Mouse (Mus musculus) testis, postnatal 10 days (tissue): Measurements from ENCODE around the gene Arhgap15.
"Not testable (repeated sequence)": the region's sequence is repeated elsewhere in the genome, so short reads cannot be mapped to it uniquely, and the experiment has no call there.

Source experiments
- DNase-seq: peaks from one replicate; pipeline ENCODE4 v3.0.0; 2021; ENCODE audit warnings: low spot score

Arhgap15 gene

DNA sequence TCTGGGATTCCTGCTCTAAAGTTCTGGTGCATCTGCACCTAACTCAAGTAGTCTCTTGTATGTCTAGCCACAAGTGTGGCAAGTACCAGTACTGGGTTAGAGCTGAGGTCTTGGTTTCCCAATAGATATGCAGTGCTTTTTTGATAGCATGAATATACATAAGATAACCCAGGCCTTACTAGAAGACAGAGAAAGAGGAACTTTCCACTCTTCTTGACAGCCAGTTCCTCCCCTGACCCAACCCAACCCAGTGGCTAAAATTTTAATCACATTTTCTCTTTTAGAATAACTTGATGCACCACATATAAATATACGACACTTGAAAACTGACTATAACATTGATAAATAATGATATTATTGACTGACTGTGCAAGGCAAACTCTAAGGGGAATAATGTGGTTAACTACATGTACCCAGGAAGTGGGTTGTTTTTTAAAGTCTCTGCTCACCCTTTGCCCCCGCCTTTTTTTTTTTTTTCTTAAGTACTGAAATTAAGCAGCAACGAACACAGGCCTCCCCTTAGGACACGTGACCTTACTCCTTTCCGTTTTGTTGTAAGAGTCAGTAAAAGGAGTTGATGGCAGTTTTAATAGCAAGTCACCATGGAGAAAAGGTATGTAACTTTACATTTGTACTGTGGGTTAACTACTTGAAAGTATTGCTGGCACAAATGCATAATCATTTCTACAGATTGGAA is at the start of gene Arhgap15:
Gene Arhgap15 (plus strand): TSS at position 538 of the 697 bp plus-strand sequence.
- no peak for DNase-seq

DNA sequence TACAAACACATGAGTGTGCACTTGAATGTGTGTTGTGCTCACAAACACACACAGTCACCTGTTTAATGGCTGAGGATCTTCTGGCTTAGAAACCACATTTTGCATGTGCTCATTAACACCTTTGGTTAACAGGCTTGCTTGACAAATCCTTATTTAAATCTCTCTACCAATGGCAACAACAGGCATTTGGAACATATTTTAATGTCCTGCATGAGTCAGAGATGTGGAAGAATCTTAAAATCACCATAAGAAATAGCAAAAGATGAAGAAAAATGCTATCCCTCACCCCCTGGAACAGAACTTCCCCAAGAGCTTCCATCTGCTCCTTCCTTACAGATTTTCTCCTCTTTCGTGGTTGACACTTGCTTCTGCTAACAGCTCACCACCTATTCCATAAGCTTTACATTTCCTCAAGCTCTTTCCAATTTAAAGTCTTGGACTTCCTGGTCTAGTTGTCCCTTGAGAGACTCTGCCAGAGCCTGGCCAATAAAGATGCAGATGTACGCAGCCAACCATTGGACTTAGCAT is 35.9 kb upstream of the Arhgap15 start:
- no peak for DNase-seq

DNA sequence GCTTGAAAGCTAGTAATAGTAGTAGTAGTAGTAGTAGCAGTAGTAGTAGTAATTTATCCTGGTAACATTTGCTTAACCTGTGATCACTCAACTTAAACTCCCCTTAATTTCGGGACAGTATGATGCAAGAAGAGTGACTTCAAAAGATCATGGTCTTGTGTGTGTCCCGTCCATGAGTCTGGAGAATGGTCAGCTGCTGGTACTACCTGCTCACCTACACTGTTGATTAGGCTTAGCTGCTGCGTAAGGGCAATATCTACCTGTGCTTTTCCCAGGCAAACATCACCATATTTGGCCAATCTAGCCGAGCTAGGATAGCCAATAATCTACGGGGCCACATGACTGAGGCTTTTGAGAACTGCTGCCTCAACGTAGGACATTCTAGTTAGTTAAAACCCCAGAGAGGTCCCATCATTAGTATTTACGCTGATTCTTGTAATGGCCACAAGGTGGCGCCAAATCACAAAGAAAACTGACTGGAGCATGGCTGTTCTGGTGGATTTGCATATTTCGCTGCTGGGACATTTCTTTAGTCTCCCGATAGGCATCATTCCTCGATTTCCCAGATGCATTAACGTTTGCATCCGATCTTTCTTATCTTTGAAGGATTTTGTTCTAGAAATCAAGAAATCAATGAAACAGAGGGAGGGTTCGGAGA is 26.0 kb upstream of the Arhgap15 start:
- DNase-seq = peak; percentile 66

DNA sequence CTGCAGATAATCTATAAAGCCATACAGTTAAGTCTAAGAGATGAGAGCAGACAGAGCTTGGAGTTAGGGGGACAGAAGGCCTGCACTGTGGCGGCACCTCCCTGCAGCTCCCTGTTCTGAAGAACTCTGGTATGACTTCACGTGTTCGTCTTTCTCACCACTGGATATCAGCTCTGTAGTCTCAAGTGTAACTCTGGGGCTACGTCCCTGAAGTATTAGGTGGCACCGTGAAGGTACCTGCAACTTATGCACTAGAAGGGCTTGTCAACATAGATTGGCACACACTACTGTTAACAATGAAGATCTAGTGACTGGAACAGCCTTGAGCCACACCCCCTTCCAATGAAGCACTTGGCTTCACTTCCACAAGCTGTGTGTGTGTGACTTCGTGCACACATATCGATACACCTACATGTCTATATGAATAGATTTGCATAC is 25.5 kb upstream of the Arhgap15 start:
- no peak for DNase-seq

DNA sequence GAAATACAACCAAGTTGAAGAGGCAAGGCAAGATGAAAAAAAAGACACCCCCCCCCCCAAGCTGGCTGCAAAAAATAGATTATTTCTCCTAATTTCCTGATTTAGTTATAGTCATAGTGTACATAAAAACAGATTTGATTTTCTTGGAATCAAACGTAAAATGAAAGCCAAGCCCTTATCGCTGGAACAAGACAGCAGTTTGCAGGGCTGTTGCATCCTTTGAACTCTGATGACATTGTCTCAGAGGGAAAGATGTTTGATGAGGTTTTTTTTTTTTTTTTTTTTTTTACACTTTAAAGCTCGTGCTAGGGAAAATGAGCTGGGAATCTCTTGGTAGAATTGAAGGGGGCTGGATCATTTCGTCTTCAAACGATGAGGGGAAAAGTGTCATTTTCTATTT is 21.4 kb upstream of the Arhgap15 start:
- no peak for DNase-seq

DNA sequence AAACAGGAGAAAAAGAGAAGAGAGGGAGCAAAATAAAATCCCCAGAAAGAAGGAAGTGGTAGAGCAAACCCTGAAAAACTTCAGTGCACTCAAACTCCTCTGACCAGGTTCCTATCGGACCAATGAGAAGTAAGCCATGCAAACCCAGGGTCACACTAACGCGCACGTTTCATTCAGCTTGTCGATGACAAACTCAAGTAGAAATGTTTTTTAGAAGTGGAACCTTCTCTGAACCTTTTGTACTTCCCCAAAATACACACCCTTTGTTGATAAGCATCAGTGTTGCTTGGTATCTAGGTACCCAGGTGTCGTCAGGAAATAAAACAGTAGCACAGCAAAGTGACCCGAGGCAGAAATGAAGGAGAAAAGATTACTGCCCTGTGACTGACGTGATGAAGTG is 20.9 kb upstream of the Arhgap15 start:
- no peak for DNase-seq

DNA sequence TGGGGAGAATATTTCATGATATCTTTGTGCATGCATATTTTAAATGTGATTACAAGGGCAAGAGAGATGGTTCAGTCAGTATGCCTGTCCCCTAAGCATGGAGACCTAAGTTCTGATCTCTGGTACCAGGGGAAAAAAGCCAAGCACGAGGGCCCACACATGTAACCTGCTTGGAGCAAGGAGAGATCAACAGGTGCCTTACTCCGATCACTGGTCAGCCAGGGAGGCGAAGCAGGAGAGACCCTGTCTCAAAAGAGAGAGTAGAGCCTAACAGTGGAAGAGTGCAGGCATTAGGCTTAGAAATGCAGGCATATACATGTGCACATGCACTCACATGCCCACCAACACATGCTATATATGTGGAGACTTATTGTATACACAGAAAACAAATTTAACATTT is 19.8 kb upstream of the Arhgap15 start:
- DNase-seq = no peak

DNA sequence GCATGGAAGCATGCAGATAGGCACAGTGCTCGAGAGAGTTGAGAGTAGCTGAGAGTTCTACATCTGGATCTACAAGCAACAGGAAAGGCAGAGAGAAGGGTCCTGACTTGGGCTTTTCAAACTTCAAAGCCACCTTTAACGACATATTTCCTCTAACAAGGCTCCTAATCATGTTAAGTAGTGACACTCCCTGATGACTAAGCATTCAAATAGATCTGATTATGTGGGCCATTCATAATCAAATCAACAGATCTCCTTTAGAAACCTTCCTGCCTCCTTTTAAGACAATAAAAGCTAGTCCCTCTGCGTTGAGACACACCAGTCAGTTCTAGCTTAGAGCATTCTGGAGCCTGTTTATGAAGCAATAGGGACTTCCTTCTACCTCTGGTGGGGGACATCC is 16.2 kb upstream of the Arhgap15 start:
- no peak for DNase-seq

DNA sequence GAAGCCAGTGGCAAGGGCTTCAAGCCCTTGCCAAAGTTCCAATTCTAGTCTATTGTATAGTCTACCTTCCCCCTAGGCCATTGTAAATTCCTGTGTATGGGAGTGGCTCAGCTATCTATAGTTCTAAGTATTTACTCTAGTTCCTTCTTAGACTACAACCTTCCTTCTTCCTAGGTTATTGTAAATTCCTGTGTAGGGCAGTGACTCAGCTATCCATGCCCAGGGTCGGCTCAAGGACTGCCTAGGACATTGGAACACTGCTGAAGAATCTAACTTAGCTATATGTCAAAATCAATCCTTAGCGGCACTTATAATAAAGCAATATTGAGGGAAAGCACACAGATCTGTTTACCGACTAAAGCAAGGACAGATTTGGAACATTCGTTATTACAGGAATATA is 13.6 kb upstream of the Arhgap15 start:
- DNase-seq = not testable (repeated sequence)

DNA sequence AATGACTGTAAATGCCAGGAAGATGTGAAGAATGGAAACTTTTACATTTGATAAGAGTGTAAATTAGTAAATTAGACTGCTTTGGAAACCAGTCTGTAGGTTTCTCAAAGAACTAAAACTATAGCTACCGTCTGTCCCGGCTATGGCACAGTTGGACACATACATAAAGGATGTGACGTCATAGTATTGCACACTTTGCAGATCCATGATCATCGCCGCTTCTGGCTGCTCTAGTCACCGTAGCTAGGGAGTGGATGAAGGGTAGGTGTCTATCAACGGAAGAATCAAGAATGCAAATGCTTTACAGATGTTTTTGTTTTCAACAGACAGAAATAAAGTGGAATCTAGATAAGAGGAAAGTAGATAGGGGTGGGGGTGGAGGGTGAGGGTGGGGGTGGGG is 11.1 kb upstream of the Arhgap15 start:
- DNase-seq = no peak

DNA sequence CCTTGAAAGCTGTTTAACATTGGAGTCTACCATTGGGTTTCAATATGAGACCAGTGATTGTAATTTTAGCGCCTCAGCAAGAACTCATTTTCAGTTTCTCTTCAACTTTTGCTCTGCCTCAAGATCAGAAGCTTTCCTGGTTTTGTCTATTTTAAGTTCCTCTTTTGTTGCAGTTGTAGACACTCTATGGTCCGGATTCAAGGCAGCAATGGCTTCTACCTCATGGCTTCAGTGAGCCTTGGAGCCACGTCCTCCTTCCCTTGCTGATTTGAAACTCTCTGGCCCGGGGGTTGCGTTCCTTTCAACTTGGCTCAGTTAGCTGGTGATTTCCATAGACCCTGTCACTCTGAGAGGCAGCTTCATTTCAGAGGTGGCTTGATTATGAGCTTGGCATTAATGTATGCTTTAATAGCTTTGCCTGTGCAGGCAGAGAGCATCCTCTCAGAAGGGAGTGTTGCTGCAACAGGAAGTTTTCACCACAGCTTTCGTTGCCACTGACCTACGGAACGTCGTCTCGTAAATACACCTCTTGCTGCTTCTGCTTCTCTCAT is 10.0 kb upstream of the Arhgap15 start:
- no peak for DNase-seq

DNA sequence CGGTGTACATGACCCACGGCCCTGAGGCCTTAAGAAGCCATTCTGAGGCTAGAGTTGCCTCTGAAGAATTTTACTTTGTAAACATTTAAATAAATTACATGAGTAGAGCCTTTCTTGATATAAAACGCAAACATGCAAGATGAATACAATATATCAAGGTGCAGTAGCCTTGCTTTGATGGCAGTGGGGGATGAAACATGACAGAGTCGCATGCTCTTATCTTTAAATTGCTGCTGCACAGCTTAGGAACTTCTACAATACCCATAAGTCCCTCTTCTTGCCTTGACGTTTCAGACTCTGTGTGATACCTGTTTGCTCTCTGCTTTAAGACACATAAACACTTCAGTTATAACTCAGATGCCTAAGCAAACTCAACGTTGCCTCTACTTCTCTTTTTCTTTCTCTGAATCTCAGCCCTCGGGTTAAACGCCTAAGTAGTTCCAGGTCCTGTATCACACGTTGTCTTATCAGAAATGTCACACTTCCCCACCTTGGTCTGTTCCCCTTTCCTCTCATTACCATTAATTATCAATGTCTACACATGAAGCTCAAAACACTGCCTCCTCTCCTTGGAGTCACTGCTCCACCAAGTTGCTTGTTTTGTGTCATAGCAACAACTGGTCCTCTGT is 9.3 kb upstream of the Arhgap15 start:
- no peak for DNase-seq

DNA sequence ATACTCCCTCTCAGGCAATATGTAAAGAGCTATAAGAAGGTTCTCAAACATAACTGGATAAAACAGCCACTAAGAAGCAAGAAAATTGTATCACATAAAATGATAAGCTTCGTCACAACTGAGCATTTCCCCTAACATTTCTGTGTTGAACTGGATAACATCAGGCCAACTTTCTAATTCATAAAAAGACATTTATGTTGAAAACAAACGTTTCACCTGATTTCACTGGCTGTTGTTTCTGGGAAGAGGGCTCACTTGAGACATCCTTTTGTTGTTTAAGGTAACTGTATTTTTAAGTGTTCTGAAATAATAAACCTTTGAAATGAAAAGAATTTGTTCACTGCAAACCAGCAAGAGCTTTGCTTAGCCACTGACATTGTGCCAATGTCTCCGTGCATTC is 697 bp downstream of the Arhgap15 start:
- DNase-seq = no peak

DNA sequence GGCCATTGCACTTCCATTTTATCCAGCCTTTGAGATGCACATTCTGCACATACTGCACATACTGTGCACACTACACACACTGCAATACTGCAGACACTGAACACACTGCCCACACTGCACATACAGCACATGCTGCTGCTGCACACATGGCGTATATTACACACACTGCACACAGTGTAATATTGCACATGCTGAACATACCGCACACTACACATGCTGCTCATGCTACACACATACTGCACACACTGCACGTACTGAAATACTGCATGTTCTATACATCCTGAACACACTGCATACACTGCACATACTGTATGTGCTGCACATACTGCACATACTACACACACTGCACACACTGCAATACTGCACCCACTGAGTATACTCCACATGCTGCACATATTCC is 7.3 kb downstream of the Arhgap15 start:
- DNase-seq = no peak

DNA sequence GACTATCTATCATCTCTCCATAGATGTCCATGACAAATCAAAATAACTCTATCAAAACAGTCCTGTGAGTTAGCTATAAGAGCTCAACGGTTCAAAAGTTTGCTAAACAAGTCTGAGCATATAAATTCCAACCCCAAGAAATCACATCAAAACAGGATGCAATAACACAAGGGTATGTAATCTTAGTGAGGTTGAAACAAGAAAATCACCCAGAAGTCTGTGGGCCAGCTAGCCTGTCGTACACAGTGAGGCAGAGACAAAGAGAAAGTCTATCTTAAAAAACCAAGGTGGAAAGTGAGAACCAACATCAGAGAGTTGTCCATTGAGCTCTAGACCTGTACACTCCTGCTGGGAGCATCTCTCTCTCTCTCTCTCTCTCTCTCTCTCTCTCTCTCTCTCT is 8.0 kb downstream of the Arhgap15 start:
- no peak for DNase-seq

DNA sequence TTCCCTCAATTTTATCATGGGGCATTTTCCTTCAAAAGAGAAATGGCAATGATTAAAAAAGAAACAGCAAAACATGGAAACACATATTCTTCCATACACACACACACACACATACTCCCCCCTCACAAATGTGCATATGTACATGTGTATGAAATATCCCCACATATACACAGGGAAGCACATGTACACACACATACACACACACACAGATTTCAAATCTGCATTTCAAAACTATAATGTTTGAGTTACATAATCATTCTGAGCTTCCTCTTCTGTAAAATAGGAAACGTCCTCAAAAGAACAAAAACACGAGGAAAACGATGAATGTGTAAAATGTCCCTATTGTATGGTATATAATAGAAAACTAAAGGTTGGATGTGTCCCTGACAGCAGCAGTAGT is 13.1 kb downstream of the Arhgap15 start:
- DNase-seq = no peak

DNA sequence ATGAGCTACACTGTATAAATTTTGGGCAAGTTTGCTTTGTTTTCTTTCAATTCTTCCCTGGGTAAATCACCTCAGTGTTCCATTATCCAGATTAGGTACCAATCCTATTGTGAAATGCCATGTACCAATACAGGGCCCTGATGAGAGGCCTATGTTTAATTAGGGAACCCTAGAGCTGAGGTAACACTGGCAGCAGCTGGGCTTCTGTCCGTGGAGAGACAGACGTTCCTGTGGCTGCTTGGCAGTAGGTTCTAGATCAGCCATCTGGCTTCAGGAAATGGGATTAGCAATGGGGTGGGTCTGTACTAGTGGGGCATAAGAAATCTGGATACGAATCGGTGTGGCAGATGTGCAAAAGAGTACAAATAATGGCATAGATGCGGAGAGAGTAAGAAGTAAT is 14.7 kb downstream of the Arhgap15 start:
- no peak for DNase-seq

DNA sequence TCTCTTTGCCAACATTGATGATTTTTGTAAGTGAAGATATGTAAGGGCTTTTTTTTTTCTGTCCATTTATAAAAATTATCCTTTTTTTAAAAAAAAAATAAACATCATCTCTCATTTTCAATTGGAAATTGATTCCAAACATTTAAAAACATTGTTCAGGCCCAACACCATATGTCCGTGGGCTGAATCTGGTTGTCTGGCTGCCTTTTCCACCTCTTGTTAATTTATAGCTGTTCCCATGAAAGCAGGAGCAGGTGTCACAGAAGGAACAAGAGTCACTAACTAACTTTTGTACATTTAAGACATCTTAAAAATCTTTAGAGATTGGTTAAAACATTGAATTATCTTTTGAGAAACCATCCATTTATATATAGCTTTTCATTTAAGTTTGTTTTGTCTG is 15.8 kb downstream of the Arhgap15 start:
- no peak for DNase-seq

DNA sequence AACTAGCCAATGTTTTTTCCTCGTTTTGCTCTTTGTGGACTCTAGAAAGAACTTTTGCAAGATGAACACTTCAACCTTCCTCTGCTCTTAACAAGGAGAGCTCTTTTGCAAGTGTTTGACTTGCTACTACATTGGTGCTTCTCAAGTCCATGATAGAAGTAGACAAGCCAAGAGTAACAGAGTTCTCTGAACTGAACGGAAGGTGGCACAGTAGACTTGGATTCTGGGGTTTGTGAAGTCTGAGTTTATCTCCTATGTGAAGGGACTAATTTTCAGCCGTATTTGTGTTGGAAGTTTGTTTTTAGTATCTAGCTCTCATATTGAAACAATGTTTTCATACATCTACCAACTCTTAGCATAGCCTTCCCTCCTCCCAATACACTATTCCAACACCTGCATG is 17.6 kb downstream of the Arhgap15 start:
- DNase-seq = no peak

DNA sequence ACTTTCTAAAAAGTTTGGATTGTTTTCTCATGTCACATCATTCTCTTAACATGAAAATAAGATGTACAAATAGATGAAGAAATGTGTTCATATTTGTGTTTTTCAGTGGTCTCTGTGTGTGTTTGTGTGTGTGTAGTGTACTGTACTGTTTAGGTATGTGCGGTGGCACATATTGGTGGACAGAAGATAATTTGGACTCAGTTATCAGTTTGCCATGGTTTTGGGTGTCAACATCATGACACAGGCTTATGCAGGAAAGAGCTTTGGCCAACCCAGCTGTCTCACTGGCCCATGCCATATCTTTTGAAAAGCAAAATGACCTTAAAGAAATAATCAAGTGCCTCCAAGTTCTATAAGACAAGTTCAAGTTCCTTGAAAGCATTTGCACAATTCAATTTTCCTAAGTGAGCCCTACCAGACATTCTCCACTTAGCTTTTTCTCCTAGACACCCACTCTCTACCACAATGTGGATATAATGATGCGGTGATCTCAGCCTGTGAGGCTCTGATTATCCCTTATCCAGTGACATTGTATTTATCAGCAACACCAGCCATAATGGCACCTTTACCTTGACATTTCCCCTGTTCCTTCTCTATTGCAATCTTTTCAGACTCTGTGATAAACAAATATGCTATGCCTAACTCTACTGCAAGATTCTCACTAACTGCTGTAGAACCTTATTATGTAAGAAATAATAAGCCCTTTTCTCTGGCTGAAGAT is 21.4 kb downstream of the Arhgap15 start:
- no peak for DNase-seq

DNA sequence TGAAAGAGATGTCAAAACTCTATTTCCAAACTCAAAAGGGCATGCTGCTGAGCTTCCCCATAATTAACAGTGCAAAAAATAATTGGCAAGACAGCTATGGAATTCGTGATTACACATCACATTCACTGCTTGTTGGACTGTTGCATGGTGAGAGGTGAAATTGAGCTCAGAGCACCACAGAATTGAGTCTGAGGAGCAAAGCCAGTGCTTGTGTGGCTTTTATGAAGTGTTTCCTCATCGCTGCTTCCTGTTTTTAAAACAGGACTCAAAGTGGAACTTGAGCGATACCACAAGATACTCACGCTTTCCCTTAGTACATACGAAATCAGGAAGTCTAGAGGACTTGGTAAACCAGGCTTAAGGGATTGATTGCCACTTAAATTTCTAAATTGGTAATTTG is 24.0 kb downstream of the Arhgap15 start:
- DNase-seq = no peak

DNA sequence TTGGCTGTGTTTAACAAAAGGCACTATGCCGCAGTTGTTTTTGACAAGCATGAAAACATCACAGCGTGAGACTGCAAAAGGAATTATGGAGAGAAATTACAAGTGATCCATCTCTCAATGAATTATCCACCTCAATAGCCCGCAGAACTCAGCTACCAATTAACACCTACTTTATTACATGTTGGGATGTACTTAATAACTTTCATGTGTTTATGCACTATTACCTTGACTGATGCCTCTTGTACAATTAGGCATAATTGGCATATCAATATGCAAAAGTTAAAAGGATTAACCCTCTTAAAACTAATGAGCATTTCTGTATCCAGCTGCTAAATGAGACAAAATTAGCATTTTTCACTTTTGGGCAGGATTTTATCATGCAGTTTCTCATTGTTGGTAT is 33.5 kb downstream of the Arhgap15 start:
- no peak for DNase-seq
